Mouse (Mus musculus) cortical plate, adult 2 months (tissue): Measurements from ENCODE around the gene Dnajb5. TPM values are rescaled to one million over a fixed set of nuclear protein-coding genes. Genes with fewer than 3 reads are reported as not detected.
"Not testable (repeated sequence)": the region's sequence is repeated elsewhere in the genome, so short reads cannot be mapped to it uniquely, and the experiment has no call there.

Source experiments
- H3K27ac ChIP-seq: fragments of 200-500 bp; 2 replicates; pipeline ENCODE4 v1.5.1; 2012; ENCODE audit warnings: low read length, control low read depth, inconsistent platforms; ENCODE audit not compliant: insufficient read depth
- H3K4me1 ChIP-seq: fragments of 200-500 bp; 2 replicates; pipeline ENCODE4 v1.6.1; 2011; ENCODE audit warnings: low read length; ENCODE audit not compliant: control insufficient read depth, insufficient read depth
- H3K4me3 ChIP-seq: fragments of 200-500 bp; 2 replicates; pipeline ENCODE4 v1.5.1; 2011; ENCODE audit warnings: mild to moderate bottlenecking, low read length, control low read depth; ENCODE audit not compliant: insufficient read depth
- CTCF ChIP-seq: fragments of 200-500 bp; IDR thresholded peaks from 2 replicates; pipeline ENCODE4 v1.5.1; 2011; ENCODE audit warnings: mild to moderate bottlenecking, control low read depth, low read length; ENCODE audit not compliant: insufficient read depth; ENCODE audit errors: extremely low read depth
- POLR2A ChIP-seq: fragments of 200-500 bp; IDR thresholded peaks from 2 replicates; pipeline ENCODE4 v1.6.1; 2011; ENCODE audit warnings: mild to moderate bottlenecking, low read length, control low read depth; ENCODE audit not compliant: insufficient read depth; ENCODE audit errors: extremely low read depth
- polyA plus RNA-seq: library from polyadenylated mRNA; depleted of rRNA; stranded (reverse); fragments of >200 nt; gene quantifications from 2 replicates; pipeline ENCODE4 v1.2.3, GENCODE M21; 2012

Gene Dnajb5
- polyA plus RNA-seq, 1 experiment: 107 TPM

- peaks cover 4% of the 10 kb centered on the region; the same call in 1 of the 2 replicates for H3K4me1 ChIP-seq
- TF ChIP-seq CTCF (no peak), POLR2A (no peak)
- H3K4me3 ChIP-seq: no peak overlapping the region
- no peak overlapping the region for H3K27ac ChIP-seq
Observed at GRCm38 (mm10) chr4:42957979-42958378, 8.4 kb downstream of the Dnajb5 start.

GRCm38 (mm10) chr4:42958942-42959341 lies 9.3 kb downstream of the Dnajb5 start:
- TF ChIP-seq CTCF (no peak), POLR2A (no peak)
- Histone ChIP-seq H3K4me3 (no peak overlapping the region), H3K27ac (no peak overlapping the region), H3K4me1 (peaks cover 4% of the 10 kb centered on the region; the same call in 1 of the 2 replicates)

DNA sequence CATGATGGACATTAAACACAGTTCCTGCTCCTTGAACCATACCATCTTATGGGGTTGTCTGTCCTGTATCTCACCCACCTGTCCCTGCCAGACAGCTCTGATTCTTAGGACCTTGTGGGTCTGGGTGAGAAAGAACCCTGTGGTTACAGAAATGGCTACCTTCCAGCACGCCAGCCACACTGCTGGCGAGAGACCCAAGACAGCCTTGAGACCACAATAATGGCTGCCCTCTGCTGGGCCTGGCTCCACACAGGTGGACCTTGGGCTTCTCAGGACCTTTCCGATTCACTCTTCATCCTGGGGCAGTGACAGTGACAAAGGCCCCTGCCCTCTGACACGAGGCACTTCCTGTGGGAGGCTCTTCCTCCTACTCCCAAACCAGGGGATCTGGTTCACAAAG lies 9.8 kb downstream of the Dnajb5 start:
- Histone ChIP-seq H3K4me1 (peaks cover 4% of the 10 kb centered on the region; the same call in 1 of the 2 replicates), H3K4me3 (no peak overlapping the region), H3K27ac (no peak overlapping the region)
- TF ChIP-seq CTCF (no peak), POLR2A (peak; percentile 57)

DNA sequence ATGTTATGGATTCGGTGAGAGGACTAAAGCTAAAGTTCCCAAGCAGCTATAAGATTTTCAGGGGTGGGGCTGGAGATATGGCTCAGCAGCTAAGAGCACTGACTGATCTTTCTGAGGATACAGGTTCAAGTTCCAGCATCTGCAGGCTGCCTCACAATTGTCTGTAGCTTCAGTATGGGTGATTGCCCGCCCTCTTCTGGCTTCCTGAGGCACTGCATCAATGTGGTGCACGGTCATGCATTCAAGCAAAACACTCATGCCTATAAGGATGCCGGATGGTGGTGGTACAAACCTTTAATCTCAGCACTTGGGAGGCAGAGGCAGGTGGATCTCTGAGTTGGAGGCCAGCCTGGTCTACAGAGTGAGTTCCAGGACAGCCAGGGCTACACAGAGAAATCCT lies 12.0 kb downstream of the Dnajb5 start:
- peak; percentile 78 for TF ChIP-seq CTCF
- TF ChIP-seq POLR2A: no peak
- Histone ChIP-seq H3K4me3 (no peak overlapping the region), H3K27ac (no peak overlapping the region), H3K4me1 (peaks cover 4% of the 10 kb centered on the region; the same call in 1 of the 2 replicates)

- 0 out of 2 replicates have a peak, but pooled peaks cover 2% of the 10 kb centered on the region for H3K4me1 ChIP-seq
- H3K4me3 ChIP-seq: no peak overlapping the region
- no peak overlapping the region for H3K27ac ChIP-seq
- TF ChIP-seq CTCF (no peak), POLR2A (no peak)
Observed at GRCm38 (mm10) chr4:42963480-42963879, 13.9 kb downstream of the Dnajb5 start.

GRCm38 (mm10) chr4:42965039-42965719 lies 15.6 kb downstream of the Dnajb5 start:
- H3K4me1 ChIP-seq: no peaks in the 10 kb centered on the region
- no peak for TF ChIP-seq POLR2A
- TF ChIP-seq CTCF: peak; percentile 71
- H3K4me3 ChIP-seq: no peak overlapping the region
- no peak overlapping the region for H3K27ac ChIP-seq

DNA sequence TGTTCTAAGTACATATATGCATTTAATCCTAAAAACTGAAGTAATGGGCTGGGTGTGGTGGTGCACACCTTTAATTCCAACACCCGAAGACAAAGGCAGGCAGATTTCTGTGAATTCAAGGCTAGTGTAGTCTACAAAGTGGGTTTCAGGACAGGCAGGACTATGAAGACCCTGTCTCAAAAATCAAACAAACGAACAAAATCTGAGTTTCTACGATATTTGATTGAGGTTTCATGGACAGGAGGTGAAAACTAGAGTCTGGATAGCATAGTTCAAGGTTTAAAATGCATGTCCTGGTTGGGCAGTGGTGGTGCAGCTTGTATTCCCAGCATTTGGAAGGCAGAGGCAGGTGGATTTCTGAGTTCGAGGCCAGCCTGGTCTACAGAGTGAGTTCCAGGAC lies 19.7 kb downstream of the Dnajb5 start, which contains the start of gene 1700022I11Rik:
Gene 1700022I11Rik, plus strand, starts transcription at position 301 of the 400 bp plus-strand sequence.
- no peaks in the 10 kb centered on the region for H3K4me1 ChIP-seq
- no peak within 1 kb of the TSS for H3K27ac ChIP-seq
- TF ChIP-seq POLR2A (no peak), CTCF (no peak)
- H3K4me3 ChIP-seq: no peak within 1 kb of the TSS

DNA sequence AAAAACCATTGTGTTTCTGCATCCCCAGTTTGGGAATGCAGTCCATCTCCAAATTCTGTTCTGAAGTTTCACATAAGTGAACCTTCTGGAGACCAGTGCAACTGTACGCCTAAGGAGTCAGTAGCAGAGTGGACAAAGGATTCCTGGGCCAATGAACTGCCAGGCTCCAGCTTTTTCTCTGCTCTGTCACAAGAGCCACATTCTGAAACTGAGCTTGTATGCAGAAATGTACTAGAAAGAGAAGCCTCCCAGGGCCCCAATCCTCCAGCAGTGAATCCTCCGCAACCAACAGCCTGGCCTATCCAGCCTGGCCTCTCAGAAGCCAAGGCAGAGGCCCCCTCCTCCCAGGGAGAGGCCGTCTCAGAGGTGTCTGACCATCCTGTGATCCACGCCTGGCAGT lies 23.3 kb downstream of the Dnajb5 start:
- no peak for TF ChIP-seq CTCF
- TF ChIP-seq POLR2A: no peak
- H3K4me1 ChIP-seq: no peaks in the 10 kb centered on the region
- no peak overlapping the region for H3K27ac ChIP-seq
- no peak overlapping the region for H3K4me3 ChIP-seq

GRCm38 (mm10) chr4:42973868-42974267 lies 24.3 kb downstream of the Dnajb5 start:
- TF ChIP-seq CTCF: no peak
- no peak for TF ChIP-seq POLR2A
- no peak overlapping the region for H3K27ac ChIP-seq
- H3K4me3 ChIP-seq: no peak overlapping the region

DNA sequence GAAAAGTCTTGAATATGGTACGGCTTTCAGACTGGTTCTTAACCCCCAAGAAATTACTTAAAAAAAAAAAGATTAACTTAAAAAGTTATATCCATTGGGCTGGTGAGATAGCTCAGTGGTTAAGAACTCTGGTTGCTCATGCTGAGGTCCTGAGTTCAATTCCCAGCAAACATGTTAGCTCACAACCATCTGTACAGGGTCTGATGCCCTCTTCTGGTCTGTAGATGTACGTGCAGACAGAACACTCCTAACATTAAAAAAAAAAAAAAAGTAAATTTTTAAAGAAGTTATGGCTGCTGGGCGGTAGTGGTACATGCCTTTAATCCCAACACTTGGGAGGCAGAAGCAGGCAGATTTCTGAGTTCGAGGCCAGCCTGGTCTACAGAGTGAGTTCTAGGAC lies 28.4 kb downstream of the Dnajb5 start:
- H3K27ac ChIP-seq: no peak overlapping the region
- no peak for TF ChIP-seq POLR2A
- peak; percentile 17; the same call in 1 of the 2 replicates for TF ChIP-seq CTCF
- no peak overlapping the region for H3K4me3 ChIP-seq
- H3K4me1 ChIP-seq: no peaks in the 10 kb centered on the region

More at GRCm38 (mm10) chr4:42973868-42974267, 24.3 kb downstream of the Dnajb5 start:
- H3K4me1 ChIP-seq: no peaks in the 10 kb centered on the region

DNA sequence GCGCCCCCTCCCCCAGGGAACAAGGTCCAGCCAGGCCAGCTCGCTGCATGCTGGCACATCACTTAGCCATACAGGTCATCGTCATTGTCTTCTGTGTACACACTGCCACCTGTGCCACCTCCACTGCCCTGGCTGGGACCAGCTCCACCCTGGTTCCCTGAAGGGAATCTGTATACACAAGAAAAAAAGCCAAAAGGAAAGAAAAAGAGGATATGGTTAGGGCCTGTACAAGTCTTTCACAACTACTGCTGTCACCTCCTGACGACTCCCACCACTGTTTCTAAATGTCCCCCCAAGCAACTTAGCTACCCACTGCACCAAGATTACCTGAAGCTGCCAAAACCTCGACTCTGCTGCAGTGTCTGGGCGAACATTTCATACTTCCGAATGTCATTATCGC lies 30.9 kb downstream of the Dnajb5 start:
- not testable (repeated sequence) for H3K27ac ChIP-seq, H3K4me1 ChIP-seq, H3K4me3 ChIP-seq
